Mouse (Mus musculus) forebrain, embryonic 15.5 days (tissue): ENCODE results near the gene Mbnl1. TPM values are rescaled to one million over a fixed set of nuclear protein-coding genes. Genes with fewer than 3 reads are reported as not detected.

Experiments used
- ATAC-seq: fragments of 200-750 bp; cut with Nextera tagmentation; replicated peaks from 2 replicates; pipeline ENCODE4 v1.8.0; 2017; ENCODE audit warnings: mild to moderate bottlenecking, moderate TSS enrichment, moderate library complexity
- H3K27ac ChIP-seq: fragments of 300-500 bp; sonication (generic); replicated peaks from 2 replicates; pipeline ENCODE4 v1.5.1; 2015; ENCODE audit warnings: mild to moderate bottlenecking, inconsistent platforms
- H3K27me3 ChIP-seq: fragments of 300-500 bp; sonication (generic); 2 replicates; pipeline ENCODE4 v1.6.1; 2015; ENCODE audit warnings: inconsistent platforms
- H3K36me3 ChIP-seq: fragments of 300-500 bp; sonication (generic); 2 replicates; pipeline ENCODE4 v1.6.1; 2015; ENCODE audit warnings: mild to moderate bottlenecking, inconsistent platforms
- H3K4me1 ChIP-seq: fragments of 300-500 bp; sonication (generic); 2 replicates; pipeline ENCODE4 v1.6.1; 2015; ENCODE audit warnings: inconsistent platforms
- H3K4me2 ChIP-seq: fragments of 300-500 bp; sonication (generic); replicated peaks from 2 replicates; pipeline ENCODE4 v1.6.1; 2015; ENCODE audit warnings: mild to moderate bottlenecking, inconsistent platforms
- H3K4me3 ChIP-seq: fragments of 300-500 bp; sonication (generic); 2 replicates; pipeline ENCODE4 v1.5.1; 2015; ENCODE audit warnings: mild to moderate bottlenecking, inconsistent platforms
- H3K9ac ChIP-seq: fragments of 300-500 bp; sonication (generic); replicated peaks from 2 replicates; pipeline ENCODE4 v1.6.1; 2015; ENCODE audit warnings: mild to moderate bottlenecking, inconsistent platforms
- H3K9me3 ChIP-seq: fragments of 300-500 bp; sonication (generic); 2 replicates; pipeline ENCODE4 v1.6.1; 2016; ENCODE audit warnings: inconsistent platforms
- WGBS: fragments of 180-500 bp; shearing (Covaris S2); methylation state at CpG from one replicate; pipeline ENCODE4 v1.1.7; 2015; ENCODE audit warnings: mixed read lengths; 5-methylcytosine and 5-hydroxymethylcytosine counted together
- polyA plus RNA-seq: library from polyadenylated mRNA; unstranded; fragments of >200 nt; fragmentation: Nextera tagmentation; extraction: Ambion mirVana; gene quantifications from 2 replicates; pipeline ENCODE4 v1.2.1, GENCODE M21; 2015

Mbnl1 gene
- polyA plus RNA-seq, 1 experiment from 2014 or later = 44.0 TPM

DNA sequence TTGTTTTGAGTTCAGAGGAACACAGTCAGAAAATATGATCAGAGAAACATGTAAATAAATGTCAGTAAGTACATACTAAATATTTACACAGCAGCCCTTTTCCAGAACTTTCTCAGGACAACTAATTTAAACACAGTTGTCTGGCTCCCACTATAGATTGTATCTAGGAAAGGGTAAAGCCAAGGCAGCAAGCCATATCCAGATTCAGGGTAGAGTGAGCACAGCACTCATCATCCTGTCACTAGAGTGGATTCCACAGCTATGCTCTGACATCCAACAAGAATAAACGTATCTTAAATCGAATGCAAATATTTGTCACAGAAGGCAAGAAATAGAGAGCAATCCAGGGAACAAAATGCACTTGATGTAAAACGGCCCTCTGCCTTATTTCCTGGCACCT lies 165.9 kb downstream of the Mbnl1 start:
- Histone ChIP-seq H3K4me2 (no peak overlapping the region), H3K27ac (no peak overlapping the region), H3K9ac (no peak overlapping the region), H3K9me3 (no peaks in the 10 kb centered on the region), H3K27me3 (no peaks in the 10 kb centered on the region), H3K4me3 (no peak overlapping the region), H3K4me1 (no peaks in the 10 kb centered on the region), H3K36me3 (no peaks in the 10 kb centered on the region)
- ATAC-seq = no peak
- 68% methylated on average over 3 of the region's 3 CpGs for WGBS

DNA sequence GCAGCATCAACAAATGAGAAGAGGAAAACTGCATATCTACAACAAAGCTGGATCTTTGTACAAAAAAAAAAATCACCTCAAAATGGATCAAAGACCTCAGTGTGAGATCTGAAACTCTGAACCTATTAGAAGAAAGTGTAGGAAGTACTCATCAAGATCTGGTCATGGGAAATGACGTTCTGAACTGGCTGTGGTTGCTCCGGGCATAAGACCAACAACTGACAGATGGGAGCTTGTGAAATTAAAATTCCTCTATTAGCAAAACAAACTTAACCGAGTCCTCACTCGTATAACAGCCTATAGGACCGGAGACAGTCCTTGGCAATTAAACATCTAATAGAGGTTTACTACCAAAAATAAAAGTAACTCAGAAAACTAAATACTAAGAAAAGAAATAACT lies 166.5 kb downstream of the Mbnl1 start:
- Histone ChIP-seq H3K36me3 (no peaks in the 10 kb centered on the region), H3K27ac (no peak overlapping the region), H3K4me2 (no peak overlapping the region), H3K4me3 (no peak overlapping the region), H3K9me3 (no peaks in the 10 kb centered on the region), H3K27me3 (no peaks in the 10 kb centered on the region), H3K4me1 (no peaks in the 10 kb centered on the region), H3K9ac (no peak overlapping the region)
- 64% methylated on average over 5 of the region's 5 CpGs for WGBS
- no peak for ATAC-seq

DNA sequence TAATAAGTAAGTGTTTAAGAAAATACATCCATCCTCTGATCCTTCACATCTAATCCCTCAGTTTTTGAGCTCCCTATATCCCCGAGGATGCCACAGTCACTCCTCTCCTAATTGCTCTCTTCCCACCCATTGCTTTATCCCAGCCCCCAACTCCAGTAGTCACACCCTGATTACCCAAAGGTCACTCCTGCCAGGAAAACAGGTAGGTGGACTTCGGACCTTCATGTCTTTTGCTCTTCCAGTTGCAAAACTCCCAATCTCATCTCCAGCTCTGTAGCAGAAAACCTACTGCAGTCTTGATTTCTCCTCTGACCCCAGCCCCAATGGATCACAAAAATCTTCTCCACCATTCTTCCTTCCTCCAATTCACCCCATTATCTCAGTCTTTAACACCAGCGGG lies 169.6 kb downstream of the Mbnl1 start:
- H3K27me3 ChIP-seq = no peaks in the 10 kb centered on the region
- H3K27ac ChIP-seq = no peak overlapping the region
- H3K4me2 ChIP-seq = no peak overlapping the region
- H3K4me3 ChIP-seq = no peak overlapping the region
- no peaks in the 10 kb centered on the region for H3K36me3 ChIP-seq
- H3K9me3 ChIP-seq = no peaks in the 10 kb centered on the region
- no peak overlapping the region for H3K9ac ChIP-seq
- 82% methylated on average over 3 of the region's 3 CpGs for WGBS
- ATAC-seq = no peak
- H3K4me1 ChIP-seq = no peaks in the 10 kb centered on the region

GRCm38 (mm10) chr3:60645531-60645930 lies 172.9 kb downstream of the Mbnl1 start:
- Histone ChIP-seq H3K4me3 (no peak overlapping the region), H3K4me1 (no peaks in the 10 kb centered on the region), H3K36me3 (no peaks in the 10 kb centered on the region), H3K4me2 (no peak overlapping the region), H3K9me3 (no peaks in the 10 kb centered on the region), H3K9ac (no peak overlapping the region), H3K27me3 (no peaks in the 10 kb centered on the region), H3K27ac (no peak overlapping the region)
- WGBS = 80% methylated on average over 1 of the region's 1 CpGs
- ATAC-seq = peak; percentile 69; the same call in 1 of the 2 replicates

GRCm38 (mm10) chr3:60648293-60648692 lies 175.7 kb downstream of the Mbnl1 start:
- H3K9me3 ChIP-seq = no peaks in the 10 kb centered on the region
- H3K9ac ChIP-seq = no peak overlapping the region
- no peak overlapping the region for H3K4me2 ChIP-seq
- 95% methylated on average over 1 of the region's 1 CpGs for WGBS
- no peaks in the 10 kb centered on the region for H3K36me3 ChIP-seq
- no peaks in the 10 kb centered on the region for H3K4me1 ChIP-seq
- H3K27ac ChIP-seq = no peak overlapping the region
- no peak for ATAC-seq
- H3K4me3 ChIP-seq = no peak overlapping the region
- no peaks in the 10 kb centered on the region for H3K27me3 ChIP-seq

DNA sequence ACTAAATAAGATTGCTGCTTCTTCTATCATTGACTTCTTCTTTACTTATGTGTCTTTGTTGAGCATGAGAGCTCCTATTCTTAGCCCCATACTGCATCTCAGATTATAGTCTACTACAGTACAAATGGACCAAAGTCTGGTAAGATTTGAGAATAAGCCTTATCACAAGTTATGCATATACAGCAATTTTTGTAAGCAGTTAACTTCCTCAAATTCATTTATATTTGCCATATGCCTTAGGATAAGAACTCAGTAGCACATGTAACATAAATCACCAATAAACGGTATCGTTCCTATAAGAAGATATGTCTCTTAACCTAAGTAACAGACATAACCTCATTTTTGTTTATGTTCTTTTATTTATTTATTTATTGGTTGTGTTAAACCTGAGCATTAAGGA lies 188.1 kb downstream of the Mbnl1 start:
- H3K27ac ChIP-seq = no peak overlapping the region
- no peaks in the 10 kb centered on the region for H3K4me1 ChIP-seq
- ATAC-seq = no peak
- no peaks in the 10 kb centered on the region for H3K27me3 ChIP-seq
- no peaks in the 10 kb centered on the region for H3K36me3 ChIP-seq
- no peaks in the 10 kb centered on the region for H3K9me3 ChIP-seq
- 97% methylated on average over 2 of the region's 2 CpGs for WGBS
- no peak overlapping the region for H3K4me3 ChIP-seq
- no peak overlapping the region for H3K4me2 ChIP-seq
- H3K9ac ChIP-seq = no peak overlapping the region
